Mouse (Mus musculus): ENCODE measurements around the gene Rbl2. TPM values are rescaled to one million over a fixed set of nuclear protein-coding genes. Genes with fewer than 3 reads are reported as not detected.

The Rbl2 gene
- 10 to 100 TPM; 35.1 to 44.2 TPM for total RNA-seq (2021)

GRCm38 (mm10) chr8:91069834-91070233, at the start of gene Rbl2:
Rbl2 (plus strand) TSS chr8:91070057.
- intact Hi-C loops (cut with DNase I): loop anchor here (5.0 kb wide), 1 partner anchor 62 kb away; no protein-coding TSS in a partner anchor
- DNase-seq: peak; percentile 94 to 97

GRCm38 (mm10) chr8:91034417-91034816, 35.4 kb upstream of the Rbl2 start:
- DNase-seq: no peak
- intact Hi-C loops (cut with DNase I): no loop called here

- intact Hi-C loops (cut with DNase I): no loop called here
- no peak for DNase-seq
Observed at GRCm38 (mm10) chr8:91036905-91037304, 33.0 kb upstream of the Rbl2 start.

GRCm38 (mm10) chr8:91038637-91039036, 31.2 kb upstream of the Rbl2 start:
- intact Hi-C loops (cut with DNase I): no loop called here

GRCm38 (mm10) chr8:91046370-91046769, 23.5 kb upstream of the Rbl2 start:
- intact Hi-C loops (cut with DNase I): no loop called here

More at GRCm38 (mm10) chr8:91038637-91039036, 31.2 kb upstream of the Rbl2 start:
- DNase-seq: no peak

GRCm38 (mm10) chr8:91051037-91051436, 18.8 kb upstream of the Rbl2 start:
- DNase-seq: peak; percentile 68 to 79
- intact Hi-C loops (cut with DNase I): no loop called here

More at GRCm38 (mm10) chr8:91046370-91046769, 23.5 kb upstream of the Rbl2 start:
- DNase-seq: no peak

- intact Hi-C loops (cut with DNase I): no loop called here
- no peak for DNase-seq
Observed at GRCm38 (mm10) chr8:91054418-91054817, 15.4 kb upstream of the Rbl2 start.

- no peak for DNase-seq
- intact Hi-C loops (cut with DNase I): no loop called here
Observed at GRCm38 (mm10) chr8:91056848-91057247, 13.0 kb upstream of the Rbl2 start.

- intact Hi-C loops (cut with DNase I): no loop called here
- no peak for DNase-seq
Observed at GRCm38 (mm10) chr8:91059086-91059578, 10.7 kb upstream of the Rbl2 start.

- intact Hi-C loops (cut with DNase I): no loop called here
- no peak for DNase-seq
Observed at GRCm38 (mm10) chr8:91059884-91060510, 9.9 kb upstream of the Rbl2 start.

GRCm38 (mm10) chr8:91060555-91061471, 9.0 kb upstream of the Rbl2 start:
- intact Hi-C loops (cut with DNase I): no loop called here
- no peak for DNase-seq

- intact Hi-C loops (cut with DNase I): no loop called here
- DNase-seq: no peak
Observed at GRCm38 (mm10) chr8:91065179-91065578, 4.7 kb upstream of the Rbl2 start.

GRCm38 (mm10) chr8:91069407-91069806, 450 bp upstream of the Rbl2 start:
- DNase-seq: peak in 1 of 2 experiments; percentile 29
- intact Hi-C loops (cut with DNase I): no loop called here

GRCm38 (mm10) chr8:91070275-91070859, 510 bp downstream of the Rbl2 start:
- DNase-seq: peak; percentile 77 to 83
- intact Hi-C loops (cut with DNase I): loop anchor here (5.0 kb wide), 1 partner anchor 62 kb away; no protein-coding TSS in a partner anchor

- no peak for DNase-seq
- intact Hi-C loops (cut with DNase I): no loop called here
Observed at GRCm38 (mm10) chr8:91077077-91077867, 7.4 kb downstream of the Rbl2 start.

- intact Hi-C loops (cut with DNase I): no loop called here
- DNase-seq: no peak
Observed at GRCm38 (mm10) chr8:91079678-91080077, 9.8 kb downstream of the Rbl2 start.

- intact Hi-C loops (cut with DNase I): no loop called here
- no peak for DNase-seq
Observed at GRCm38 (mm10) chr8:91081911-91082310, 12.1 kb downstream of the Rbl2 start.

GRCm38 (mm10) chr8:91082428-91082827, 12.6 kb downstream of the Rbl2 start:
- intact Hi-C loops (cut with DNase I): no loop called here

GRCm38 (mm10) chr8:91088452-91088851, 18.6 kb downstream of the Rbl2 start:
- intact Hi-C loops (cut with DNase I): no loop called here
- DNase-seq: no peak

More at GRCm38 (mm10) chr8:91082428-91082827, 12.6 kb downstream of the Rbl2 start:
- no peak for DNase-seq

GRCm38 (mm10) chr8:91089601-91090000, 19.7 kb downstream of the Rbl2 start:
- intact Hi-C loops (cut with DNase I): no loop called here
- no peak for DNase-seq
